Mouse (Mus musculus) forebrain, embryonic 11.5 days (tissue): ENCODE results near the gene Kl. TPM values are rescaled to one million over a fixed set of nuclear protein-coding genes. Genes with fewer than 3 reads are reported as not detected.

Experiments
- ATAC-seq: fragments of 200-750 bp; cut with Nextera tagmentation; replicated peaks from 2 replicates; pipeline ENCODE4 v1.8.0; 2017; ENCODE audit warnings: moderate TSS enrichment; ENCODE audit not compliant: low FRiP score
- DNase-seq: peaks from one replicate; pipeline ENCODE4 v3.0.0-alpha.2; 2017; ENCODE audit warnings: low spot score
- H3K27ac ChIP-seq: fragments of 300-500 bp; sonication (generic); 2 replicates; pipeline ENCODE4 v1.5.1; 2014; ENCODE audit warnings: low read depth, low read length
- H3K27me3 ChIP-seq: fragments of 300-500 bp; sonication (generic); 2 replicates; pipeline ENCODE4 v1.6.1; 2014; ENCODE audit warnings: mild to moderate bottlenecking, low read length, mixed read lengths; ENCODE audit not compliant: control insufficient read depth, insufficient read depth
- H3K36me3 ChIP-seq: fragments of 300-500 bp; sonication (generic); 2 replicates; pipeline ENCODE4 v1.6.1; 2014; ENCODE audit warnings: mild to moderate bottlenecking, low read length, moderate library complexity, mixed read lengths; ENCODE audit not compliant: control insufficient read depth, insufficient read depth
- H3K4me1 ChIP-seq: fragments of 300-500 bp; sonication (generic); replicated peaks from 2 replicates; pipeline ENCODE4 v1.6.1; 2014; ENCODE audit warnings: low read length, mixed read lengths; ENCODE audit not compliant: control insufficient read depth, insufficient read depth
- H3K4me2 ChIP-seq: fragments of 300-500 bp; sonication (generic); 2 replicates; pipeline ENCODE4 v1.6.1; 2014; ENCODE audit warnings: low read depth, mild to moderate bottlenecking, low read length, moderate library complexity, mixed read lengths; ENCODE audit not compliant: severe bottlenecking
- H3K4me3 ChIP-seq: fragments of 300-500 bp; sonication (generic); 2 replicates; pipeline ENCODE4 v1.5.1; 2014; ENCODE audit warnings: low read depth, low read length
- H3K9ac ChIP-seq: fragments of 300-500 bp; sonication (generic); 2 replicates; pipeline ENCODE4 v1.6.1; 2014; ENCODE audit warnings: low read length
- H3K9me3 ChIP-seq: fragments of 300-500 bp; sonication (generic); 2 replicates; pipeline ENCODE4 v1.6.1; 2016; ENCODE audit warnings: low read length, mixed read lengths; ENCODE audit not compliant: control insufficient read depth
- whole genome bisulfite sequencing: fragments of 180-500 bp; shearing (Covaris S2); extraction: QIAGEN DNeasy Blood & Tissue Kit; methylation state at CpG from one replicate; pipeline ENCODE4 v1.1.7; 2014; 5-methylcytosine and 5-hydroxymethylcytosine counted together
- polyA plus RNA-seq: library from polyadenylated mRNA; unstranded; fragments of >200 nt; fragmentation: Nextera tagmentation; extraction: Ambion mirVana; gene quantifications from 2 replicates; pipeline ENCODE4 v1.2.1, GENCODE M21; 2014

Gene Kl
- polyA plus RNA-seq, 1 experiment from 2014 or later, result 0.19 TPM

DNA sequence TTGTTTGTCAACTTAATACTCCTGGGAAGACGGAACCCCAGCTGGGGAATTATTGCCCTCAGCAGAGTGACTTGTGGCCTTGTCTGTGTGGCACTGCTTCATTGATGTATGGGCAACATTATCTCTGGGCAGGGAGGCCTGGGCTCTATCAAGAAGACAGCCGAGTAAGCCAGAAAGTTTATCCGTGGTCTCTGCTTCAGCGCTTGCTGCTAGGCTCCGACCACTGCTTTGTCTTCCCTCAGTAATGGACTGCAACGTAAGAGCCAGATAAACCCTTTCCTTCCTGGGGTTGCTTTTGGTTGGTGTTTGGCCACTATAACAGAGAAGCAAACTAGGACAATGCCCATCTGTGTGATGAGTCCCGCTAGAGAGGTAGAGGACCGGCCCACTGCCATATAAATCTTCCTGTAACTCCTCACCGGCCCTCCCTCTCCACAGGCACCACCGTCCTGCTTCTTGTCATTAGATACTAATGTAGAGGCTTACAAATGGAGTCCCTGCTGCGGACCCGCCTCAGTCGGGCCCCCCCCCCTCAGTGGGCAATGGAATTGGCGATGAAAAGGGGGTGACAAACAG lies 25.1 kb downstream of the Kl start:
- no peaks in the 10 kb centered on the region for H3K27me3 ChIP-seq
- WGBS, result 83% methylated on average over 14 of the region's 14 CpGs
- ATAC-seq, result no peak

DNA sequence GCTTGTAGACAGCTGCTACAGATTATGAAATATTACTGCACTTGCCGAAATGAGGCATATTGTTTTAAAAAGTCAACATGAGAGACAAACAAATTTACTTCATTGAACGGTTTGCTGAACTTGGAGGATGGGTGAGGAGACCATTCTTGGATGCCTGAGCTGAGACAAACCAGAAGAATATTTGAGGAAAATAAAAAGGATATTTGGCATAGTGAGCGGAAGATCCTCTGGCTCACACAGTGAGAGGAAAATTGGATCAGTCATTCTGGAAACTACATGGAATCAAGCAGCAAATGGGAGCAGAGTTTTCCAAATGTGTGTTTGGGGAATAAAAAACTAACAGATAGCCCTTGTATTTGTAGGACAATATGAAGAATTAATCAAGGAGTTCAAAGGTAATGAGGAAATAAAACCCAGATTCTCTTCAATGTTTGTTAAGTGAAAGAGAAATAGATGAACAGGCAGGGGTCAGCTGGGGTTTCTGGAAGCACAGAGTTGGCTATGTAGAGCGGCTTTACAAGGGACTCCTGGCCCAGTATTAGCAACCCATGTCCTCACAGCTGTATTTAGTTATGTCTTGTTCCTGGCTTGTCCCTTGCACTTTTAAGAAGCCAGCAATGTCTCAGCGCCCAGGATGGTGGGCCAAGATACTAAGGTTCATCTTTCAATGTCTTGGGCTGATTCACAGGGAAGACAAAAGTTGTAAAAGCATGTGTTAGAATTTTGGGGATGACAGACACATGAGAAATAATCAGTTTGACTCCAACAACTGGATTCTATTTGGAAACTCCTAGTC lies 27.1 kb downstream of the Kl start:
- Histone ChIP-seq H3K4me2 (no peak overlapping the region), H3K9ac (no peak overlapping the region), H3K27ac (no peak overlapping the region), H3K4me3 (no peak overlapping the region), H3K9me3 (no peaks in the 10 kb centered on the region), H3K36me3 (no peaks in the 10 kb centered on the region), H3K27me3 (no peaks in the 10 kb centered on the region), H3K4me1 (no peaks in the 10 kb centered on the region)
- 89% methylated on average over 5 of the region's 5 CpGs for WGBS
- no peak for ATAC-seq
- no peak for DNase-seq

More for the DNA sequence above, 25.1 kb downstream of the Kl start:
- no peaks in the 10 kb centered on the region for H3K9me3 ChIP-seq
- no peak overlapping the region for H3K9ac ChIP-seq
- H3K4me1 ChIP-seq, result no peaks in the 10 kb centered on the region
- no peak overlapping the region for H3K4me2 ChIP-seq
- no peak overlapping the region for H3K4me3 ChIP-seq
- H3K27ac ChIP-seq, result no peak overlapping the region
- no peak for DNase-seq
- no peaks in the 10 kb centered on the region for H3K36me3 ChIP-seq

DNA sequence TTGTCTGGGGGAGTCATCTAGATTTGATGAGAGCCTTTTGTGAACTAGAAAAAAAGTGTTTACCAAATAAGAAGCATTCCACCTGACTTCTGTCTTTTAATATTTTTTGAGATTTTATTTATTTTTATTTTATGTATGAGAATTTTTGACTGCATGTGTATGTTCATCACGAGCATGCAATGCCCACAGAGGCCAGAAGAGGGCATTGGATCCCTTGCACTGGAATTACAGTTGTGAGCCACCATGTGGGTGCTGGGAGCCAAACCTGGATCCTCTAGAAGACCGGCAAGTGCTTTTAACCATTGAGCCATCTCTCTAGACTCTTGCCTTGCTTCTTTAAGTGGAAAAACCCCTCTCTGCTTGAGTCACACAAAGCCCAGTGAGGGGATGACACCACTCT lies 29.7 kb downstream of the Kl start:
- no peak overlapping the region for H3K4me2 ChIP-seq
- H3K27ac ChIP-seq, result no peak overlapping the region
- H3K9ac ChIP-seq, result no peak overlapping the region
- no peak overlapping the region for H3K4me3 ChIP-seq
- WGBS, result 90% methylated on average over 2 of the region's 2 CpGs
- H3K9me3 ChIP-seq, result no peaks in the 10 kb centered on the region
- ATAC-seq (no peak), DNase-seq (no peak)
- no peaks in the 10 kb centered on the region for H3K4me1 ChIP-seq
- H3K27me3 ChIP-seq, result no peaks in the 10 kb centered on the region
- H3K36me3 ChIP-seq, result no peaks in the 10 kb centered on the region

DNA sequence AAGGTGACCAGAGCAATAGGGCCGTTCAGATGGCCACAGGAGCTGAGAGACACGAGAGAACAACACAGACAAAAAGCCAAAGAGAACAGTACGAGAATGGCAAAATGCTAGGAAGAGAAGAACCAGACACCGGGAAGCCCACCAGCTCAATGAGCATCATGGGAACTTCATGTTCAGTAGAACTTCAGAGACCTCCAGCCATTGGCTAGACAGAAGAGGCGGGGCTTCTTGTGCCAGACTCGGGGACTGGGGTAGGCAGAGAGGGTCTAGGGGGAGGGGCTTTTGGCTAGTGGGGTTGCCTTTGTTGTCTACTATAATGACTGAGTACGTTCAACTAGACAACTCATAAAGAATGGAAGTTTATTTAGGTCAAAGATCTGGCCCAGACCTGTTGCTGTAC lies 41.7 kb downstream of the Kl start:
- no peaks in the 10 kb centered on the region for H3K4me1 ChIP-seq
- ATAC-seq, result no peak
- no peaks in the 10 kb centered on the region for H3K9me3 ChIP-seq
- no peak for DNase-seq
- no peak overlapping the region for H3K4me3 ChIP-seq
- no peak overlapping the region for H3K4me2 ChIP-seq
- H3K9ac ChIP-seq, result no peak overlapping the region
- no peaks in the 10 kb centered on the region for H3K36me3 ChIP-seq
- no peak overlapping the region for H3K27ac ChIP-seq
- 90% methylated on average over 7 of the region's 7 CpGs for WGBS
- no peaks in the 10 kb centered on the region for H3K27me3 ChIP-seq

DNA sequence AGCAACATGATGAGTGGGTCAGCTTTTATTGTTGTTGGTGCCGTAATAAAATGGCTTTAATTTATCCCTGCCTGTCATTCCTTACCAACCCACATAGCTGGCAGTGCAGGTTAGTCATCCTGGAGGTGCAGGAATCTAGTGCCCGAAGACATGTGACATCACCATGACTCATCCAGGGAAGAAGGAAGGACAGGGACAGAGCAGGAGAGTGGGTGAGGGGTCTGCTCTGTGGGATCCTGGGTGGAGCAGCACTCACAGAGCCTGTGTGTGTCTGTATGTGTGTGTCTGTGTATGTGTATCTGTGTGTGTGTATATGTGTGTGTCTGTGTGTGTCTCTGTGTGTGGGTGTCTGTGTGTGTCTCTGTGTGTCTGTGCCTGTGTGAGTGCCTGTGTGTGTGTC lies 44.2 kb downstream of the Kl start:
- H3K27me3 ChIP-seq, result no peaks in the 10 kb centered on the region
- H3K4me3 ChIP-seq, result no peak overlapping the region
- H3K9me3 ChIP-seq, result no peaks in the 10 kb centered on the region
- no peaks in the 10 kb centered on the region for H3K36me3 ChIP-seq
- H3K27ac ChIP-seq, result no peak overlapping the region
- no peak overlapping the region for H3K9ac ChIP-seq
- no peak for ATAC-seq
- 84% methylated on average over 2 of the region's 2 CpGs for WGBS
- no peak for DNase-seq
- H3K4me2 ChIP-seq, result no peak overlapping the region
- H3K4me1 ChIP-seq, result no peaks in the 10 kb centered on the region

DNA sequence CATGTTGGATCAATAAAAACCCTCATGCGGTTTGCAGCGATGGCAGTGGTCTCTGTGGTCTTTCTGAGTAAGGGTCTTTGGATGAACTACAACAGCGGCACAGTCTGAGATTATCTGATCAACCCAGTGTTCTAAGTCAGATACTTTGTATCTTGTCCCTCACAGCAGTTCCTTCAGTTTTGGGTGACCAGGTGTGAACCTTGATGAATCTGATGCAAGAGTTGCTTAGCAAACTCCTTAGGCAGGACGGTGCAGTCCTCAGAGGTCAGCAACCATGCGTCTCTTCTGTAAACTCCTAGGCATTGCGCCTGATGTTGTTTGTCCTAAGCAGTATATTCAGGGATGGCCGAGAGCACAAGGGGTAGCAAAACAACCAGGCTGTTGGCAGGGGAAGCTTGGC lies 48.7 kb downstream of the Kl start:
- no peaks in the 10 kb centered on the region for H3K9me3 ChIP-seq
- H3K27ac ChIP-seq, result no peak overlapping the region
- no peak overlapping the region for H3K4me3 ChIP-seq
- ATAC-seq, result no peak
- WGBS, result 91% methylated on average over 7 of the region's 7 CpGs
- no peak overlapping the region for H3K9ac ChIP-seq
- H3K27me3 ChIP-seq, result no peaks in the 10 kb centered on the region
- H3K4me1 ChIP-seq, result no peaks in the 10 kb centered on the region
- DNase-seq, result no peak
- no peak overlapping the region for H3K4me2 ChIP-seq
- H3K36me3 ChIP-seq, result no peaks in the 10 kb centered on the region

DNA sequence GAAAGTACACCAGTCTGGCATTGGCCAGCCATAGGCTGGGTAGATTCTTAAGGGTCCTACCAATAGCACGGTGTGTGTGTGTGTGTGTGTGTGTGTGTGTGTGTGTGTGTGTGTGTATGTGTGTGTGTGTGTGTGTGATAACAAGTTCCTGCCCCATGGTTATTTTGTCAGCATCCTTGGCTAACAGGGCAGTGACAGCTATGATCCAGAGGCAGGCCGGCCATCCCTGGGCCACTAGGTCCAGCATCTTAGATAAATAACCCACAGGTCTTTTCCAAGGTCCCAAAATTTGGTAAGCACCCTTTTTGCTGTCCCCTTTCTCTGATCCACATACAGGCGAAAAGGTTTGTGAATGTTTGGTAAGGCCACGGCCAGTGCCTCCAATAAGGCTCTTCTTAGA lies 49.6 kb downstream of the Kl start:
- no peak for ATAC-seq
- WGBS, result 91% methylated on average over 4 of the region's 4 CpGs
- H3K27me3 ChIP-seq, result no peaks in the 10 kb centered on the region
- H3K36me3 ChIP-seq, result no peaks in the 10 kb centered on the region
- H3K4me2 ChIP-seq, result no peak overlapping the region
- no peak overlapping the region for H3K4me3 ChIP-seq
- H3K4me1 ChIP-seq, result no peaks in the 10 kb centered on the region
- no peak for DNase-seq
- no peaks in the 10 kb centered on the region for H3K9me3 ChIP-seq
- no peak overlapping the region for H3K9ac ChIP-seq
- H3K27ac ChIP-seq, result no peak overlapping the region

DNA sequence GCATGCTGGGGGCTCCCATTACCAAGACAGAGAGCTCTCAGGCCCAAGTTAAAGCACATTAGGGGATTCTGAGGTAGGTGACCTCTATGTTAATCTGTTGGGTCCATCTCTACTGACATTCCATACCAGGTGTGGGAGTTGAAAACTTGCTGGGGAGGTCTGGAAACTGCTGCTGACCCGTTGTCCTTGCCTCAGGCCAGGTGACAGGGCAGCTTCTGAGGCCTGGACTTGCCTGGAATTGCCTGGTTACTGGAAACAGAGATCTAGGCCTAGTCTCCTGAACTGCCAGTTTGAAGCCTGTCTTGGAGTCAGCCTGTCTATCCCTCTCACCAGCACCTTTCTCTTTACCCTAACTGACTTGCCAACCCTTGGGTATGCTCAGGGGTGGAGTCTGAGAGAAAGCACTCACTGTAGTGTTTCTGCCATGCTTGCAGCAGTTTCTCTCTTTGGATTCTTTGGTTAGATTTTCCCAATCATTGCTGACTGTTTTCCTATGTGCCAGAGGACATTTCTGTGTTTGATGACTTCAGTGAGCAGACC lies 51.9 kb downstream of the Kl start:
- no peak overlapping the region for H3K27ac ChIP-seq
- 91% methylated on average over 1 of the region's 1 CpGs for WGBS
- H3K4me3 ChIP-seq, result no peak overlapping the region
- no peak overlapping the region for H3K4me2 ChIP-seq
- H3K9me3 ChIP-seq, result no peaks in the 10 kb centered on the region
- DNase-seq (no peak), ATAC-seq (no peak)
- H3K27me3 ChIP-seq, result no peaks in the 10 kb centered on the region
- no peak overlapping the region for H3K9ac ChIP-seq
- H3K4me1 ChIP-seq, result no peaks in the 10 kb centered on the region
- no peaks in the 10 kb centered on the region for H3K36me3 ChIP-seq

DNA sequence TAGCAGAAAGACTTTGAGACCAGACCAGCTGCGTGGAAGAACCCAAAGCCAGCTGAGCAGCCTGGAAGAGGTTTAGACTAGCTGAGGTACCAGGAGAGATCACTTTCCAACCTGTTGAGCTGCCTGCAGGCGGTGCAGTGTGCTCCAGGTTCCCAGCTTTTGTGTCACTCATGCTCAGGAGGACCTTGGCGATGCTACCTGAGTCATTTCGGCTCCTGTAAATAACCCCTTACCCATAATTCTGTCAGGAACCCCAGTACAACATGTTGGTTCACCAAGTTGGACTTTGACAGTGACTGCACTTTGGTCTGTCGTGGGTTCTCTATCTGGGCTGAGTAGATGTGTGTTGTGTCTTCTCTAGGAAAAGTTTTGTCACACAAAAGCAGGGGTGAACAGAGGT lies 66.0 kb downstream of the Kl start:
- no peaks in the 10 kb centered on the region for H3K9me3 ChIP-seq
- ATAC-seq (no peak), DNase-seq (peak; percentile 25)
- H3K4me2 ChIP-seq, result no peak overlapping the region
- peaks cover 3% of the 10 kb centered on the region for H3K4me1 ChIP-seq
- no peak overlapping the region for H3K4me3 ChIP-seq
- H3K36me3 ChIP-seq, result no peaks in the 10 kb centered on the region
- 79% methylated on average over 5 of the region's 5 CpGs for WGBS
- no peak overlapping the region for H3K9ac ChIP-seq
- no peaks in the 10 kb centered on the region for H3K27me3 ChIP-seq
- H3K27ac ChIP-seq, result no peak overlapping the region
